Mouse (Mus musculus): ENCODE measurements around the gene Sorbs1. TPM values are rescaled to one million over a fixed set of nuclear protein-coding genes. Genes with fewer than 3 reads are reported as not detected.

Gene Sorbs1
- polyA plus RNA-seq, 1 experiment from 2014 or later: 84.6 TPM

DNA sequence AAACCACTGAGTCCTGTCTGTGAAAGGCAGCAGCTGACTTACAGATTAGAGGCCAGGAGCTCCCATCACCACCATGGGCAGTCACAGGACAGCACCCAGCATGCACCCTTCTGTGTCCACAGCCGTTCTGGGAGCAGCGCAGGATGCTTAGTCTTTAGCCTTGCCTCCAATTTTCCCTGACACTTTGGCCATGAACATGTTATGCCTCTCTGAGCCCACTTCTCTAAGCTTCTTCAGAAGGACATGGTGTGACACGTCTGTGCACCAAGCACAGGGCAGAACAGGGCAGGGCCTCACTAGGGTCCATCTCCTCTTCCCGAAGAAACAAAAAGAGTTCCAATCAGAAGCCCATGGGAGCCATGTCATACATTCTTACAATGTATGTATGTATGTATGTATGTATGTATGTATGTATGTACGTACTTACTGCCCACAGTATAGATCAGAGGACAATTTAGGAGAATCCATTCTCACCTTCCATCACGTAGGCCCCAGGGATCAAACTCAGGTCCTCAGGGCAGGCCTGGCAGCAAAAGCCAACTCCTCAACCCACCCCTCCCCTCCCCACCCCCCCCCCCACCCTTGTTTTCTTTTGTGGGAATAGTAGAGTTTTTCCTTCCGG lies 266.8 kb downstream of the Sorbs1 start:
- no peak overlapping the region for H3K4me2 ChIP-seq (ENCODE audit: low read length)
- no peak overlapping the region for H3K9ac ChIP-seq (ENCODE audit: low read depth, low read length)
- H3K9me3 ChIP-seq (replicated peaks; ENCODE audit: control insufficient read depth, low read length, poor library complexity, severe bottlenecking): no peaks in the 10 kb centered on the region
- H3K4me1 ChIP-seq (ENCODE audit: control insufficient read depth, insufficient read depth, low read length): no peaks in the 10 kb centered on the region
- ATAC-seq: no peak
- H3K36me3 ChIP-seq (ENCODE audit: control insufficient read depth, insufficient read depth, low read length): no peaks in the 10 kb centered on the region
- no peaks in the 10 kb centered on the region for H3K27me3 ChIP-seq (ENCODE audit: control insufficient read depth, insufficient read depth, low read depth, low read length)
- H3K27ac ChIP-seq (ENCODE audit: low read length): no peak overlapping the region
- WGBS: 76% methylated on average over 7 of the region's 7 CpGs
- no peak overlapping the region for H3K4me3 ChIP-seq (ENCODE audit: low read depth, low read length)

Other genes with a start within 250 kb of the Sorbs1 start
- gene Pdlim1, start 241.9 kb downstream of the Sorbs1 start, polyA plus RNA-seq (2015; fragmentation: Nextera tagmentation; extraction: Ambion mirVana): 5.0 and 8.4 TPM in 2 replicates
- gene Aldh18a1, start 74.7 kb upstream of the Sorbs1 start, polyA plus RNA-seq (2015; fragmentation: Nextera tagmentation; extraction: Ambion mirVana): 58.4 and 59.2 TPM in 2 replicates
- 16.8 and 17.7 TPM in 2 replicates for gene Tctn3, start 98.5 kb upstream of the Sorbs1 start, polyA plus RNA-seq (2015; fragmentation: Nextera tagmentation; extraction: Ambion mirVana)
- gene Entpd1, start 98.6 kb upstream of the Sorbs1 start, polyA plus RNA-seq (2015; fragmentation: Nextera tagmentation; extraction: Ambion mirVana): 8.2 and 8.6 TPM in 2 replicates
- 0.19 and 0.42 TPM in 2 replicates for gene Cc2d2b, start 235.0 kb upstream of the Sorbs1 start, polyA plus RNA-seq (2015; fragmentation: Nextera tagmentation; extraction: Ambion mirVana)

All from midbrain, embryonic 16.5 days (tissue).